Mouse (Mus musculus) small intestine, adult 2 months (tissue): Measurements from ENCODE around the gene Manba.

Experiments
- CTCF ChIP-seq: fragments of 200-500 bp; IDR thresholded peaks from 2 replicates; pipeline ENCODE4 v1.5.1; 2012; ENCODE audit warnings: low read depth, mild to moderate bottlenecking, control low read depth, inconsistent platforms, low read length, moderate library complexity, mixed read lengths; ENCODE audit not compliant: insufficient replicate concordance, insufficient read length; ENCODE audit errors: extremely low read depth
- POLR2A ChIP-seq: fragments of 200-500 bp; IDR thresholded peaks from 2 replicates; pipeline ENCODE4 v1.6.1; 2012; ENCODE audit warnings: low read depth, mild to moderate bottlenecking, control low read depth, inconsistent platforms, low read length, moderate library complexity

- TF ChIP-seq POLR2A: no peak
- no peak for TF ChIP-seq CTCF
Measured at GRCm38 (mm10) chr3:135582246-135582645, 96.8 kb downstream of the Manba start.
